10 mouse cellular contexts compared by ENCODE assay signal in the genomic region with DNA sequence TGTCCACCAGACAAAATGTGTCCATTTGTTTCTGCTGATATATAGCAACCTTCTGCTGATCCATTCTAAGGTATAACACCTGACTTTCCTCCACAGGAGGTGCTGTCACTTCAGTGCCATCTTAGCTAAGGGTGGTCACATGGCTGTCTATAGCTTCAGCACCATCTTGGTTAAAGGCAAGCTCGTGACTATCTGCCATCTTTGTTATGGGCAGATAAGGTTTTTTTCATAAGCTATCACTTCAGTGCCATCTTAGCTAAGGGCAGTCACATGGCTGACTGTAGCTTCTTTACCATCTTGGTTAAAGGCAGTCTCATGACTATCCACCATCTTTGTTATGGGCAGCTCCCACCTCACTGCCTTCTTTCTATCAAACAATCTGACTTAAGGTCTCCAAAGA. TPM values are rescaled to one million over a fixed set of nuclear protein-coding genes. Genes with fewer than 3 reads are reported as not detected.
A peak's percentile ranks its signal among the peaks of the same experiment; 100 is the strongest.
DNase-seq lines count a peak whose midpoint lies in the region; ATAC-seq and TF ChIP-seq lines count a peak whose summit lies in the region.
"Had no signal": no experiment of that assay in that cellular context is flagged by ENCODE, and none has a peak within 500 bp of the region (broad histone marks: within the 10 kb centered on the region; RNA-seq: fewer than 3 reads in every experiment).

No protein-coding gene starts in this region.

- H3K36me3 ChIP-seq in ES-E14 (ENCODE audit: control insufficient read depth, insufficient read depth, low read length, poor library complexity, severe bottlenecking): no peaks in the 10 kb centered on the region
- no peaks in the 10 kb centered on the region for H3K36me3 ChIP-seq in forebrain, postnatal 0 days (ENCODE audit: insufficient read depth)

- DNase-seq in left cerebral cortex, postnatal 14 days (ENCODE audit: low spot score in 2 of 2): peak; percentile 27 to 86
- DNase-seq in left cerebral cortex, adult 18-20 months (ENCODE audit: low spot score in 2 of 2): no peak
- no peak for DNase-seq in ES-E14 (ENCODE audit: low read depth, low spot score)
- peak; percentile 73 for DNase-seq in forebrain, postnatal 0 days
- DNase-seq in natural killer cell, adult 2 months (ENCODE audit: low spot score in 2 of 2): peak; percentile 15 to 27
- no peak for DNase-seq in gastrocnemius, adult 2 months
- no peak for DNase-seq in gastrocnemius, postnatal 4 days (ENCODE audit: low spot score in 2 of 2)
- no peak for DNase-seq in heart, adult 8-10 months (ENCODE audit: low spot score)
- DNase-seq: heart, adult 2 months had no signal

- H3K9ac ChIP-seq in ES-E14 (ENCODE audit: insufficient read depth, low read depth, low read length, poor library complexity, severe bottlenecking): no peak overlapping the region
- no peak overlapping the region for H3K9ac ChIP-seq in forebrain, postnatal 0 days

- H3K27ac ChIP-seq in ES-E14 (ENCODE audit: insufficient read depth, low read depth, low read length, poor library complexity, severe bottlenecking): no peak overlapping the region
- H3K27ac ChIP-seq in forebrain, postnatal 0 days (ENCODE audit: low read depth, low read length): no peak overlapping the region
- no peak overlapping the region for H3K27ac ChIP-seq in gastrocnemius, adult 2 months
- H3K27ac ChIP-seq: heart, adult 2 months had no signal

- H3K4me2 ChIP-seq in forebrain, postnatal 0 days (ENCODE audit: low read depth): no peak overlapping the region

- no peak overlapping the region for H3K4me3 ChIP-seq in ES-E14 (ENCODE audit: insufficient read depth in 1 of 2, low read depth in 1 of 2, low read length in 2 of 2, poor library complexity in 1 of 2, severe bottlenecking in 1 of 2)
- H3K4me3 ChIP-seq in forebrain, postnatal 0 days (ENCODE audit: low read depth, low read length): no peak overlapping the region
- no peak overlapping the region for H3K4me3 ChIP-seq in gastrocnemius, adult 2 months
- H3K4me3 ChIP-seq: heart, adult 2 months had no signal

- peak; percentile 29; the same call in 1 of the 2 replicates for TF ChIP-seq CTCF in forebrain, postnatal 0 days (IDR thresholded peaks at IDR 0.05; ENCODE audit: low read depth)
- TF ChIP-seq CTCF in gastrocnemius, adult 2 months (IDR thresholded peaks at IDR 0.05): no peak

- 73% methylated on average over 1 of the region's 1 CpGs for WGBS in forebrain, postnatal 0 days

- no peaks in the 10 kb centered on the region for H3K4me1 ChIP-seq in ES-E14 (ENCODE audit: control insufficient read depth in 2 of 2, insufficient read depth in 2 of 2, low read length in 2 of 2, poor library complexity in 1 of 2)
- no peaks in the 10 kb centered on the region for H3K4me1 ChIP-seq in forebrain, postnatal 0 days (ENCODE audit: insufficient read depth)

- ATAC-seq in forebrain, postnatal 0 days: peak; percentile 97

- no peaks in the 10 kb centered on the region for H3K27me3 ChIP-seq in forebrain, postnatal 0 days (ENCODE audit: insufficient read depth, low read length)

- in situ Hi-C loops in ES-E14 (cut with MboI; ENCODE audit: low sequenced_read_pairs in 2 of 2, unreplicated experiment in 2 of 2): no loop called here

- H3K9me3 ChIP-seq in ES-E14 (ENCODE audit: control insufficient read depth, insufficient read depth, low read depth, low read length): no peaks in the 10 kb centered on the region
- H3K9me3 ChIP-seq in forebrain, postnatal 0 days (ENCODE audit: low read length): no peaks in the 10 kb centered on the region

- intact Hi-C loops in left cerebral cortex, postnatal 14 days (cut with DNase I): no loop called here
- intact Hi-C loops in gastrocnemius, adult 2 months (cut with DNase I): no loop called here

TF ChIP-seq in ES-E14, 5 proteins besides CTCF, POLR2A, EP300 and RAD21:
- TF ChIP-seq HCFC1 (IDR thresholded peaks at IDR 0.05; ENCODE audit: borderline replicate concordance, insufficient read depth, low read length): peak; percentile 68; the same call in 1 of the 2 replicates
- no peak for TF ChIP-seq MAFK (IDR thresholded peaks at IDR 0.05; ENCODE audit: insufficient read depth, low read depth, low read length)

RNA-seq across cellular contexts. Expression of a gene that starts 23.4 kb away (rescaled TPM):
- 1 to 10 TPM; 4.0 to 7.8 TPM for total RNA-seq in left cerebral cortex, postnatal 14 days (2021)
- 1 to 10 TPM; 4.0 to 5.1 TPM for total RNA-seq in left cerebral cortex, adult 18-20 months (2021)
- total RNA-seq in ES-E14 (2012; rRNA removed): not detected in 2 replicates
- 0.15 TPM in 1 of 2 replicates, not detected in the other for total RNA-seq in forebrain, postnatal 0 days (2014; rRNA removed)
- polyA plus RNA-seq in forebrain, postnatal 0 days (2015; fragmentation: Nextera tagmentation; extraction: Ambion mirVana): 0.35 TPM in 1 of 2 replicates, not detected in the other
- 10 to 100 TPM; 37.8 to 63.6 TPM for total RNA-seq in gastrocnemius, adult 2 months (2021)
- total RNA-seq in gastrocnemius, postnatal 4 days (2021): 10 to 100 TPM in 1 of 2 experiments, 1 to 10 TPM in 1; 6.5 to 14.9 TPM
- total RNA-seq in heart, adult 8-10 months (2022): 1 to 10 TPM; 2.8 to 3.9 (median 3.4) TPM

RNA-seq across cellular contexts. Expression of a gene that starts 42.5 kb away (rescaled TPM):
- total RNA-seq in left cerebral cortex, postnatal 14 days (2021): not detected
- not detected for total RNA-seq in left cerebral cortex, adult 18-20 months (2021)
- not detected in 2 replicates for total RNA-seq in ES-E14 (2012; rRNA removed)
- not detected in 2 replicates for total RNA-seq in forebrain, postnatal 0 days (2014; rRNA removed)
- not detected in 2 replicates for polyA plus RNA-seq in forebrain, postnatal 0 days (2015; fragmentation: Nextera tagmentation; extraction: Ambion mirVana)
- total RNA-seq in gastrocnemius, adult 2 months (2021): not detected
- total RNA-seq in gastrocnemius, postnatal 4 days (2021): not detected
- not detected for total RNA-seq in heart, adult 8-10 months (2022)
- total RNA-seq: heart, adult 2 months; left cerebral cortex, postnatal 10 days had no signal
- polyA plus RNA-seq: heart, adult 2 months had no signal

RNA-seq across cellular contexts. Expression of a gene that starts 45.2 kb away (rescaled TPM):
- 10 to 100 TPM; 97.6 to 98.3 TPM for total RNA-seq in left cerebral cortex, postnatal 14 days (2021)
- total RNA-seq in left cerebral cortex, adult 18-20 months (2021): 100 to 1,000 TPM; 110 to 113 TPM
- total RNA-seq in ES-E14 (2012; rRNA removed): 4.3 and 7.3 TPM in 2 replicates
- 34.9 and 40.0 TPM in 2 replicates for total RNA-seq in forebrain, postnatal 0 days (2014; rRNA removed)
- 64.0 and 79.1 TPM in 2 replicates for polyA plus RNA-seq in forebrain, postnatal 0 days (2015; fragmentation: Nextera tagmentation; extraction: Ambion mirVana)
- 10 to 100 TPM; 18.3 to 21.1 TPM for total RNA-seq in gastrocnemius, adult 2 months (2021)
- total RNA-seq in gastrocnemius, postnatal 4 days (2021): 10 to 100 TPM; 30.6 to 34.6 TPM
- 10 to 100 TPM; 20.9 to 25.3 (median 24.1) TPM for total RNA-seq in heart, adult 8-10 months (2022)

Comparison
In these comparisons a context has a peak if more than half of its experiments do, and no peak if none do; other contexts are left out.
1. DNase-seq: peak in left cerebral cortex, postnatal 14 days (2 of 2), forebrain, postnatal 0 days (single experiment) and natural killer cell, adult 2 months (2 of 2); none in left cerebral cortex, adult 18-20 months (0 of 2), ES-E14 (single experiment), gastrocnemius, adult 2 months (single experiment), gastrocnemius, postnatal 4 days (0 of 2) and heart, adult 8-10 months (single experiment).